Mouse (Mus musculus): ENCODE measurements around the gene Cplane1.
"Not testable (repeated sequence)": the region's sequence is repeated elsewhere in the genome, so short reads cannot be mapped to it uniquely, and the experiment has no call there.

The Cplane1 gene

DNA sequence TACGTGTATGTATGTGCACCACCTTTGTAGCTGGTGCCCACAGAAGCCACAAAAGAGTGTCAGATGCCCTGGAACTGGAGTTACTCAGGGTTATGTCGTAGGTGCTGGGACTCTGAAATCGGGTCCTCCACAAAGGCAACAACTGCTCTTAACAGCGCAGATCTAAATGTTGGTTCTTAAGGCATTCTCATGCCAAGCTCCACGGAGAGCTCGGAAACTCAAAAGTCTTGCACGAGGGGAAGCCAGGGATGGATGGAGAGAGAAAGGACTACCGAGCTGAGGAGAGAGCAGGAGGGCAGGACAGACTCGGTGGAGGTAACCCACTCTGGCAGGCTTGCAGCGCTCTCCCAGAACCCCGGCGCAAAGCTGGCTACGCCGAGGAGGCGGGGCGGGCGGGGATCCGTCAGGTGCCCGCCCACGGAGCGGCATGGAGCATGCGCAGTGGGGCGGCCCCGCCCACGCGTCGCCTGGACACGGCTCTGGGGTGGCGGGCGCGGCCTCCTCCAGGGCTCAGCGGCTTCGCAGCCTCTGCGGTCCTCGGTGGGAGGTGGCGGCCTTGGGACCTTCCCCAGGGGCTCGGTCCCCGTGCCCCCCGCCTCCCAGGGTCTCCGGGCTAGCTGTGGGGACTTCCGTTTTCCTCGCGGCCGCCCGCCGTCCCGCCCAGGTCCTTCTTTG, at the start of gene Cplane1:
Cplane1 (plus strand) TSS at position 516 of the 675 bp plus-strand sequence.
- peak; percentile 92 for DNase-seq (ENCODE audit: low spot score)

DNA sequence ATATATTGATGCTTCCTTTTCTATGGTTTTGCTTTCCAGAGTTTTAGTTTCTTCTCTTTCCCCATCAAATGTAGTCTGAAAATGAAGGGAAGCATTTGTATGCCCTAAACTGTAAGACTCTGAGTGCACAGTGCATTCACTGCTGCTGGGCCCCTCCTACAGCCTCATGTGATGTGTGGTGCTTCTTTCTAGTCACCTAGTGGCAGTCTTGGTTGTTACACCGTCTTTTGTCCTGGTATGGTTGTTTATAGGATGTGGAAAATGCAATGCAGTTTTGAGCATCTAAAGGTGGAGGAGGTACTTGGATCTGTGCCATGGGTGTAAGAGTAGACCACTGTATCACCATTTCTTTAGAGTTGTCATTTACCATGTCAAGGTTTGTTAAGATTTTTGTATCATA, 39.6 kb upstream of the Cplane1 start:
- no peak for DNase-seq (ENCODE audit: low spot score)

DNA sequence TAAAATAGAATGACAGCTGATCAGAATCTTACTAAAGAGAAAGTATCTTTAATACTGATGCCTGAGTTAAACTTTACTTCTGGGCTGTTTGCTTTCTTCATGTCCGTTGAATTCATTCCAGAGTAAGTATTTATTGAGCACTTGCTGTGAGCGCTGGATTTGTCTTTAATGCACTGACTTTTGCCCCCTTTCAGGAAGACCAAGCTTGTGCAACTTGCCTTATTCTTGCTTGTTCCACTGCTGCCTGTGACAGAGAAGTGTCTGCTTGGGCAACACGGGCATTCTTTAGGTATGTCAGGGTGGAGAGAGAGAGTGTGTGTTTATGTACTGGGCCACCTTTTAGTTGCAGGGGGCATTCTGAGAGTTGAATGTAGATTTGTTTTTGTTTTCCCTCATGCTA, 37.6 kb upstream of the Cplane1 start:
- DNase-seq (ENCODE audit: low spot score) = no peak

DNA sequence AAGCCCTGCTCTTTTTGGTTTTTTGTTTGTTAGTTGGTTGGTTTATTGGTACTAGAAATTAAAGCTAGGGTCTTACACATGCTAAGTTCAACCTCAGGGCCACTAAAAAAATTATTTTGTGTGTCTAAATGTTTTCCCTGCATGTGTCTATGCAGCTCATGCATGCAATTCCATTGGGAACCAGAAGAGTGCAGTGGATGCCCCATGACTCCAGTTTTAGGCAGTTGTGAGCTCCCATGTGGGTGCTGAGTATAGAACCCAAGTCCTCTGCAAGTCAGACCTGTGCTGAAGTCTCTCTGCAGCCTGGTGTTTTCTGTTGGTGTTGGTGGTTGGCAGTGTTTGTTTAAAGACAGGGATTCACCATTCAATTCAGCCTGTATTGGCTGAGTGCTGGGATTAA, 37.1 kb upstream of the Cplane1 start:
- DNase-seq (ENCODE audit: low spot score) = no peak

DNA sequence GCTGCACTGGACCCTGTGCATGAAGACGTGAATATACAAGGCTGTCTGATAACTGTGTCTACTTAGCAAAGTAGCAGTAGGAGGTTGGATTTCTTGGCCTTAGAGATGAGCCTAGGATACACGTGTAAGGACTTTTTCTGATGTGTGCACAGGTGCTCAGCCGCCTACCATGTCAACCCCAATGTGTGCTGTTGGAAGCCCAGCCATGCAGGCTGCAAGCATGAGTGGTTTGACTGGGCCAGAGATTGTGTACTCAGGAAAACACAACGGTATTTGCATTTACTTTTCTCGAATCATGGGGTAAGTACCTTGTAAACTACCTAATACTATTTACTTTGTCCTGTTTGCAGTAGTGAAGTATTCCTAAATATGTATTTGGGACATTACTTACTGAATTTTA, 33.3 kb upstream of the Cplane1 start:
- no peak for DNase-seq (ENCODE audit: low spot score)

DNA sequence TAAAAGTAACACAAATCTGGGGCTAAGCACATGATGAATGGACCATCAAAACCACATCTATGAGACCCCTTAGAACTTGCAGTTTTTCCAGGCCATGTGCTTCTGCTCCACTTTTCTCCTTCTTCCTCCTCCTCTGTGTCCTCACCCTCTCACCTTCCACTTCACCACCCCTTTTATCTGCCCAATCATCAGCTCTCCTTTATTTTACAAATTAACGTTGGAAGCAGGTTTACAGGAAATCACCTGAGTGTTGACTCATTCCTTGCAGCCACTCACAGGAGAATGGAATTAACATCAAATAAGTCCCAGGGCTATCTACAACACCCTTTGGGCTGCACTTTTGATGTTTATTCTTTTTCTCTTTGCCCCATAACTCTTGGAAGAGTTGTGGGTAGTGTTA, 7.1 kb upstream of the Cplane1 start:
- no peak for DNase-seq (ENCODE audit: low spot score)

DNA sequence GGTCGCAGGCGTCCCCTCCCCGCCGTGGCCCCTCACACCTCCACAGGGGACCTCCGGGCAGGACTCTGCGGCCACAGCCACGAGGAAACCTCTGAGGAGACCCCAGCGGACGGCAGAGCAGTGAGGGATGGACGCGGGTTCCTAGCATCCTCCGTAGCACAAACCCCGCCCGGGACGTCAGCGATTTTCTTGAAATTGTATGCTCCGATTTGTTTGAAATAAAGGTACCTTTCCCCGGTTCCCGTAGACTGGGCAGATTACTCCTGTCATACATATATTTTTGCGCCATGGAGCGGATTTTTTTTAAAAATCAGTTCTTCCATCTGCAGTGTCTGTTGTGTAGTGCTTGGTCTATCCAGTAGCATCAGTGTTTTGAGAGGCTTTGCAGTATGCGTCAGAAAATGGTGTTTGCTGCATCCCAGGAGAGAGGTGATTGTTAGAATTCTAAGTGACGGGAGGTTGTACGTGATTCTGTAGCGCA, 400 bp downstream of the Cplane1 start:
- no peak for DNase-seq (ENCODE audit: low spot score)

DNA sequence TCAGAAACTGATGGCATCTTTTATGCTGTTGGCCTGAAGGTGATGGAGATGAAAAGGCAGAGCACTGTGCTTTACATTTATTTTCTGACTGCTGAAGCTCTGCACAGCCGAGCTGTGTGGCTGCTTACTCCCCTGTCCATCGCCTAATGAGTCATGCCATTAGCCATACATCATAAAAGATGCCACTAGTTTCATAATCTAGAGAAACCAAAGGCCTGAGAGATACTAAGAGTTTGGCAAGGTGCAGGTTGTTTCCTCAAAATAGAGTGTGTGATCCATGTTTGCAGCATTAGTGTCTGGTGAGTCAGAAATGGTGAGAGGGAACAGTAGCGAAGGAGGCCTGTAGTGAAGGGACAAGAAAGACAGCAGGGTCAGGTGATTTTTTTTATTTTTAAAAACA, 20.7 kb downstream of the Cplane1 start:
- no peak for DNase-seq (ENCODE audit: low spot score)

DNA sequence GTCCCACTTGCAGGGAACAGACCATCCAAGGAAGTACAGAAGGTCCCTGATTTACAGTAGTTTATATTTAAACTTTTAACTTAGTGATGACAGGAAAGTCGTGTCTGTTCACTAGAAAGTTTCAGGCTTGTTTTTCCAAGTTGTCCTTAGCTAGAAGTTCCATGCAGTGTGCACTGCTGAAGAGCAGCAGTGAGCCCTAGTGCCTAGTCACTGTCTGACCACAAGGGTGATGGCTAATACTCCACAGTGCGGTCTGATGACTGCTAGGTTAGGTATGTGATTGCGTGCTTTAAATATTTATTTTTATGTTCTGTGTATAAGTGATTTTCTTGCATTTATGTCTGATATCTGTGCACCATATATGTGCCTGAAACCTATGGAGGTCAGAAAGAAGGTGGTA, 21.5 kb downstream of the Cplane1 start:
- no peak for DNase-seq (ENCODE audit: low spot score)

DNA sequence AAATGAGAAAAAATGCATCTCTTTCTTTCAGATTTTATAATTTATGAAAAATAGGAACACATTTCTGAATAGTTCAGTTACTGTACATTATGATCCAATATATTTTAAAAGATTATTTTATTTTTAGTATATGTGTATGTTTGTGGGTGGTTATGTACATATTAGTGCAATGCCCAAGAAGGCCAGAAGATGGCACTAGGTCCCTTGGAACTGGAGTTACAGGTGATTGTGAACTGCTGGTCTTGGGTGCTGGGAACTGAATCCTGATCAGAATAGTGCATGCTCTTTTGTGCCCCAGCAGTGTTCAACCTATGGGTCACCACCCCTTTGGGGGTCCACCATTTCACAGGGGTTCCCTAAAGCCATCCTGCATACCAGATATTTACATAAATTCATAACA, 31.4 kb downstream of the Cplane1 start:
- DNase-seq (ENCODE audit: low spot score) = no peak

DNA sequence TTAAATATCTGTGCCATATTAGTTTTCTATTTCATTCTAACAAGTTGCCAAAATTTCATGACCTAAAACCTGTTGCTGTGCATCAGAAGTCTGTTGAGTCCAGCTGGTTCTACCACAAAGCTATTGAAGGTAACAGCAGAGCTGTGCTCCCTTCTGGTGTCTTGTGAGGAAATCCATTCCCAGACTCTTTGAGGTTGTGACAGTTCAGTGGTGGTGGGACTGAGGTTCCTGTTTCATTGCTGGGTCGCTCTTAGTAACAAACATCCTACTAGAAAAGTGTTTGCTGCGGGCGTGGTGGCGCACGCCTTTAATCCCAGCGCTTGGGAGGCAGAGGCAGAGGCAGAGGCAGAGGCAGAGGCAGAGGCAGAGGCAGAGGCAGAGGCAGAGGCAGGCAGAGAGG, 39.5 kb downstream of the Cplane1 start:
- DNase-seq (ENCODE audit: low spot score) = no peak

DNA sequence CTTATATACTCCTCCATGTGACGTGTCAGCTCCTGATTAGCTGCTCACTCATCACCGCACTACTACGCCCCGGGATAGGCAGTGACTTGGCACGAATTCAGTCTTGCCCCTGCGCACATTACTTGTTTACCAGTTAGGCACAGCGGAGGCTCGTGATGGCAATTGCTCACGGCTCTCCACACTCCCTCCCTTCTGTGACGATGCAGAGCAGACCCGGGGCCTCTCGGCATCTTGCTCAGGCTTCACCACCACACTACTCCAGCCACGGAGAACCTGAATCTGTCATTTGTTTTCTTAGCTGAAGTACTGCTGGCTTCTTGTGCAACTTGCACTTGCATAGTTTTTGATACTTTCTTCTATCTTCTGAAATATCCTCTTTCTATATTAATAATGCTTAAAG, 45.9 kb downstream of the Cplane1 start:
- no peak for DNase-seq (ENCODE audit: low spot score)

DNA sequence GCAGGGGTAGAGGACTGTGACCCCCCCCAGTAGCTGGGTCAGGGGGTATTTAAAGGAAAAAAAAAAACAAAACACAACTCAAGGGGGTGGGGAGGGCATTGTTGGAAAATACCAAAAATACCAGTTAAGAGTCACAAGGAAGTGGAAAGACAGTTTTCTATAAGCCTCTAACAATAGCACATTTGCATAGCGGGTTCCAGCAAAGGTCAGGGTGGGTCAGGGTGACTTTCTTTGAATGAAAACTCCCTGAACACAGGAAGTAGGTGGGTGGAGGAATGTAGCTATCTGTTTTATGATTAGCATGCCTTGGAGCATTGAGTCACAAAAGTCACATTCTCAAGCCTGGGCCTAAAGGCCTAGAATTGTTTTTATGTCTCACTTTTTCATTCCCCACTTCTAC, 65.3 kb downstream of the Cplane1 start:
- not testable (repeated sequence) for DNase-seq (ENCODE audit: low spot score)

DNA sequence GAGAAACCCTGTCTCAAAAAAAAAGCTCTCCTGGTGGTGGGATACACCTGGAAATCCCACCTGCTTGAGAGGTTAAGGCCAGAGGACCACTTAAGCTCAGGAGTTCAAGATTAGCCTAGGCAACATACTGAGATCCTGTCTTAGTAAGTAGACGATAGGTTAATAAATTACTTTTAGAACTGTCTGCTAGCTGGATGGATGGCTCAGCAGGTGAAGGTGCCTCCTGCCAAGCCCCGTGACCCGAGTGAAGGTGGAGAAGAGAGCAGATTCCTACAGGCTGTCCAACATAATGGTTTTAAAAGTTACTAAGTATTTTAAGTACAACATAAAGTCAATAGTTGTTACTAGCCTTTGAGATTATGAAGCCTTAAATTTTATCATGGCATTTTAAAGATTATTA, 97.0 kb downstream of the Cplane1 start:
- no peak for DNase-seq (ENCODE audit: low spot score)

DNA sequence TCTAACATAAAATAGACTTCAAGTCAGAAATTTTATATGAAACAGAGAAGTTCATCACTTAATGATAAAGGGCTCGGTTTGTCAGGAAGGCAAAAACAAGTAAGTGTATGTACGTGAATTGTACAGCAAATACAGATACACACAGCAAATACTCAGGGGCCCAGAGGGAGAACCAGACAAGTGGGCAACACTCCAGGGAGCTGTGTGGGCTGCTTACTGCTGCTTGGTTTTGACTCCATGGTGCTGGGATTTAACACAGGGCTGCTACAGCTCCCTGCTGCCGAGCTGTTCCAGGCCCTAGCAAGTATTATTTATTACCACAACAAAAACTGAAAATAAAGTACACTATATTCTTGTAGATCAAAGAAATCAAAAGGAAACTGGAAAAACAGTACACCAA, 98.3 kb downstream of the Cplane1 start:
- DNase-seq (ENCODE audit: low spot score) = no peak

DNA sequence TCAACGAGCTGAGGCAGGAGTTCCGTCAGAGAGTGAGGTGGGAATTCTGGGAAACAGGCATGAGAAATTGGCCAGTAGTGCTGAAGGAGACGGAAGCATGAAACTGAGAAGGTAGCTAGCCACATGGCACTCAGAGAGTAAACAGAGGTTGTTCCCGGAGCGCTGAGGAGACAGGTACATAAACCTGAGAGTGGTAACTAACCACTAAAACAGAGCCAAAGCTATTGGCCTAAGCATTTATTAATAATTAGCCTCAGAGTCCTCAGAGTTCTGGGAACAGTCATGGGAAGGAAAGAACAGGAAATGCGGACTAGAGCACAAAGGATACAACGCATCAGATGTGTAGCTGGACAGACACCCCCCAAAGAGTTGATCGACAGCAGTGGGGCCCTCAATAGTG, 99.3 kb downstream of the Cplane1 start:
- no peak for DNase-seq (ENCODE audit: low spot score)

DNA sequence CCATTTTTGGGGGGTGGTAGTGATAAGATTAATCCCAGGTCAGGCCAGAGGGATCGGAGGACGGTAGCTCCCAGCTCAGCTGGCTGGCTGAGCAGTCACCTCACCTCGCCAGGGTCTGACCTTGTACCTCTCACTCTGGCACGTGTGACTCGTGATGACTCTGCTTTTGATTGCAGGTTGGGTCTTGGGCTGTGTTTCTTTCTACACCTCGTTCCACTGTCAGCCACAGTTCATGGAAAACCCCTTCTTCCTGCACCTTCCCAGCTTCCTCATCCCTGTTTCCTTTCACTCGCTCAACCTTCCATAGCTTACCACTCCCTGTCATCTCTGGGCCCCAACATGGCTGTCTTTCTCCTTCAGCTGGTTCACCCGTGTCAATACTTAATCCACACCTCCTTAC, 103.0 kb downstream of the Cplane1 start:
- DNase-seq (ENCODE audit: low spot score) = no peak

DNA sequence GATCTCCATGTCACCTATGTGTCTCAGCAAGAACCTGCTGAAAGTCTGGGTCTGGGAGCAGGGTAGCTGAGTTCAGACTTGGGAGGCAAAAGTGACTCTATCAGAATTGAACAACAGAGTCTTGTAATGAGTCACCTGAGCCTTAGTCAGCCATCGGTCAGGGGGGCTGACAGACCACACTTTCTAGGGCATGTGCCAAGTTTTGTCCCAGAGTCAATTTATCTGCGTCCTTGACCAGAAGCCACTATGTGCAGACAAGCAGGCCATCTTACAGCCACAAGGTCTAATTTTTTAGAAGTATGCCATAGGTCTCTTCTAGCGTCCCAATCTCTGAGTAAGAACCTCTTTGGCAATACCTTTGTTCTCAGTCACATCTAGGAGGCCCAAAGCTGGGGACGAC, 109.0 kb downstream of the Cplane1 start:
- DNase-seq (ENCODE audit: low spot score) = not testable (repeated sequence)

DNA sequence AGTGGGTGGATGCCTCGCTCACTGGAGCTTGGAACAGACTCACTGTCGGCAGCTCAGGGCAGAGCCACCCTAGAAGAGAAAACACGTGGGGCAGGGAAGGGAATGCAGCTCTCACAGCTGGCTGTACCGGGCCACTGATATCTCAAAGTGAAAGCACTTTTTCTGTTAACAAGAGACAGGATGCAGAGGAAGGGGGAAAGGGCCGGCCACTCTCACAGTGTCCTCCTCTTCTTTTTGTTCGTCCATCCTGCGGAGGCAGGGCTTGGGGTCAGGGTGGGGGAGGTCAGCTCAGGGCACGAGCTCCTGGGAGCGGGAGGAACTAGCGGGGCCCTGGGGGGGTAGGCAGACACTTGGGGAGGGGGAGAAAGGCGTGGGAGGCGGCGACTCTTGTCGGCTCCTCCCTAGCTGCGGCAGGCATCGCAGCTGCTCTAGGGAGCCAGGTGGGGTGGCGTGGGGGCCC, 110.4 kb downstream of the Cplane1 start:
- peak; percentile 48 for DNase-seq (ENCODE audit: low spot score)

DNA sequence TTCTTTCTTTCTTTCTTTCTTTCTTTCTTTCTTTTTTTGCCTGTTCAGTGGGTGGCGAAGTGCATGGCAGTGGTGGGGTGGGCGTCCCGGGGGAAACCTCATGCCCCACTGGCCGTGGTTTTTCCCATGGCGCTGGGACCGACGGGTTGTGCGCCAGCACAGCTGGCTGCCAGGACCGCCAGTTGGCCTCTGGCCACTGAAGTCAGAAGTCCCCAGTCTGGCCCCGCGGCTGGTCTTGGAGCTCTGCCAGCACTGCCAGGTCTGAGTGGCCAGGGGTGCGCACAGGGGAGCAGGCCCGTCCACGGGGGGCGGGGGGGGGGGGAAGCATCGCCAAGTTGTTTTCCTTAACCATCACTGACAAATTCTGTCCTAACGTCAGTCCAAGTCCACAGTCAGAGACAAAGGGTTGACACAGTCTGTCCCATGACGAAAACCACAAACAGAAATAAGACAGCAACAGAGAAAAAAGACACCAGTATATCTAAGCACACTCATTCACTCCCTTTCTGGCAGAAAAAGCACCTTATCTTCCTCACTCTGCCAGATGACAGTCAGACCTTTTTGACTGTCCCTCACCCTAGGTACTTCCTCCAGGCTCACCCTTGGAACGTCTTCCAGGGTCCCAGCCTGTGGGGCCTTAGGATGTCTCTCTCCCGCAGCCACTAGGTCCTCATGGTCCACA, 111.2 kb downstream of the Cplane1 start:
- peak; percentile 17 for DNase-seq (ENCODE audit: low spot score)

DNA sequence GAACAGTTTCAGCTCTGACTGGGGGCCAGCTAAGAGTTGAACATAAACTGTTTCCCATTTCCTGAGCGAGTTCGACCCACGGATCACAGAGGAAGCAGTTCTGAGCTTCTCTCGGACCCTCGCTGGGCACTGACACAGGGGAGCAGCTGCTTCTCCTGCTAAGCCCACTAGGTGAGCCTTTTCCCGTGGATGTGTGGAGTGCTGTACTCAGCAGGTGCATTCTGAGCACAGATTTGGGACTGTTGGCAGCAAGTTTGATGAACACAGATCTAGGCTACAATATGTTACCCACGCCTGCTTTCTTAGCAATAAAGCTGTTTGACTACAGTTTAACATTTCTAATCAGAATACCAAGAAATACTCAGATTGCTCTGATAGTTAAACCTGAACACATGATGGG, 112.8 kb downstream of the Cplane1 start:
- no peak for DNase-seq (ENCODE audit: low spot score)

DNA sequence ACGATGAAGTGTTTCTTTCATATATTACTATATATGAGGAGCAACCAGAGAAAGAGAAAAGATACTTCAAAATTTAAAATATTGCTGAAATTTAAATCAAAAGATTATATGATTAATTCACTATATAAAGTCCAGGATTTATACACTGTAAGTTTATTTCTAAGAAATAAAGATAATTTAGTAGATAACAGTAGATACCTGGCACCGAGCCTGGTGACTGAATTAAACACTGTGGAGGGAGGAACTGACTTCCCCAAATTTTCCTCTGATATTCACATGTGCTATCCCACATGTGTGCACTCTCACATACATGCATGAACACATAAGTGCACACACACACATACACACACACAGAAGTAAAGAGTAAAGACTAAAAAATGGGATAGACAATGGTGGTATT, 113.2 kb downstream of the Cplane1 start:
- DNase-seq (ENCODE audit: low spot score) = no peak

DNA sequence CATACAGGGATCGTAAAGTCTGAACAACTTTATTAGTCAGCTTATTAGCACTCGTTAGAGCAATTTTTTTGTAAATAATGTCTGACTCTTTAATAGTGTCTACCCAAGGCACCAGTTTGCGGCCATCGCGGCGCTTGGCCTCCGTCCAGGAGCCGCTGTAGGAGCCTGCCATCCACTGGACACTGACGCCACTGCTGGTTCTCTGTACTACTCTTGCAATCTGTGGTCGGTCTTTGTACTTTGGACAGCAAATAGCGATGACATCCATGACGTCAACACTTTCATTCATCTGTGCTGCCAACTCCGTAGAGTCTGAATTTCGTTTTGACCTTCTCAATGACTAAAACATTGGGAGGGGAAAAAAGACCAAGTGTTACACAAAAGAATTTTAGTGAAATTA, 122.3 kb downstream of the Cplane1 start:
- no peak for DNase-seq (ENCODE audit: low spot score)

DNA sequence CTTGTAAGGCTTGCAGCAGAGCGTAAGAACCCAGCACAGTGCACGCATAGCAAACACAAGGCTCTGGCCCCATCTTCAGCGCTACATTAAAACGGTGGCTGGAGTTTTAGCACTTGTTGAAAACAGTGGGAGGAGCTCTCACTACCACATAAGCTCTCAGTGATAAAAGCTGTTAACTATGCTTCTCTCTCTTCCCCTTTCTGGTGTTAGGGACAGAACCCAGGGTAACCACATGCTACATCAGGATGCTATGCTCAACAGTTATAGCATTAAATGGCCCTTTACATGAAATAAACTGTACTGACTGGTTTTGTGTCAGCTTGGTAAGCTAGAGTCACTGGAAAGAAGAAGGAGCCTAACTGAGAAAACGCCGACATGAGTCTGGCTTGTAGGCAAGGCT, 125.2 kb downstream of the Cplane1 start:
- DNase-seq (ENCODE audit: low spot score) = no peak
